Mouse (Mus musculus) thymus, postnatal 10 days (tissue): ENCODE measurements around the gene Hist2h2ab.
"Not testable (repeated sequence)": the region's sequence is repeated elsewhere in the genome, so short reads cannot be mapped to it uniquely, and the experiment has no call there.

Experiments used
- DNase-seq, 2 experiments: peaks; one replicate each; pipeline ENCODE4 v3.0.0; 2021; ENCODE audit warnings: low spot score in 2 of 2

The Hist2h2ab gene

DNA sequence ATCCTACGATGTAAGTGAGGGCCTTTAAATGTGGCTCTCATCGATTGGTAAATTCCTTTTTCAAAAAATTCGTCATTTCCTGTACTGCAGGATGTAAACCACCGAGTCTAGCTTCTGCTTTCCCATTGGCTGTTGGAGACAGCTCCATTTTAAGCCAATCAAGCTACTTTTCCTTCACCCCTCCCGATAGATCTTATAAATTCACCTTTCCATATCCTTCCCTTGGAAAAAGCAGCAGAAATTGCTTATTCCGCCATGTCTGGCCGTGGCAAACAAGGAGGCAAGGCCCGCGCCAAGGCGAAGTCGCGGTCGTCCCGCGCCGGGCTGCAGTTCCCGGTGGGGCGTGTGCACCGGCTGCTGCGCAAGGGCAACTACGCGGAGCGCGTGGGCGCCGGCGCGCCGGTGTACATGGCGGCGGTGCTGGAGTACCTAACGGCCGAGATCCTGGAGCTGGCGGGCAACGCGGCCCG is at the start of gene Hist2h2ab, which contains the start of gene Bola1:
TSS of gene Hist2h2ab (plus strand) at position 205 of the 470 bp plus-strand sequence.
TSS of gene Bola1 (minus strand) at position 49 of the 470 bp plus-strand sequence.
- peak; percentile 68 to 73 for DNase-seq

DNA sequence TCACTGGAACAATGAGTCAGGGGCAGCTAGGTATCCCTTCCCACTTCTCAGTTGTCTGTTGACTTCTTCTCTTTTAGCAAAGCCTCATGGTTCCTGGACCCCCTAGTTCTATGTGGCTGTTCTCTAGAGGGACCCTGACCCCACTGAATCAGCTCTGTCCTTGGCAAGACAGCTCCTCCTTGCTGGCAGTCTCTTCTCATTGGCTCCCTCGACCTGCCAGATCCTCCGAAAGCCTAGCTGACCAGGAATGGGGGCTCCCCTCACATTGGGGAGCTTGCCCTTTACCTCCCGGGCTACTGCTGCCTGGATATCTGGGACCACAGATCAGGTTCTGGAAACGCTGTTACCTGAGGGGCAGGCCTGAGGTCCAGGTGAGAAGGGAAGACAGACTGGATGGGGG is 49.4 kb upstream of the Hist2h2ab start:
- no peak for DNase-seq

DNA sequence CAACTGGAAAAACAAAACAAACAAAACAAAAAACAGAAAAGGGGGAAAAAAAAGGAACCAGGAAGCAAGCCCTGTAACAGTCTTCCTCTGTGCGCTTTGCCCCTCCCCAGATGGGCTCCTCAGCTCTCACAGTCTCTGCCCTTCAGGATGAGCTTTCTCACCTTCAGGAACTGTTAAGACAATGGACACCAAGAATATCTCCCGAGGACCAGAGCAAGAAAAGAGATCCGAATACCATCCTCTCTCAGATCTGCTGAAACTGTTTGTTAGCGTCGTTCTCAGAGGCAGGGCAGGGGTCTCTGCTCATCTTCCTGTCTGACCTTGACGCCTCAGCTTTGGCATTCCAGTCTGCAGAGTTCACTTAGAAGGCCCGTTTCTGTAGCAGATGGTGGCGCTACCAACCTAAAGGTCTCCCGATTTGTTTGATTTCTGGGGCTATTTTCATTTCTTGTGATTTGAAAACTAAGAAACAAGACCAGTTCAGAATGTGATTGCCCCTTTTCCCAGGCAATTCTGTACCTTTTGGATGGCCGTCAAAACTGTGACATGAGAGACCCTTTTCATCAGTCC is 48.6 kb upstream of the Hist2h2ab start:
- peak in 1 of 2 experiments; percentile 23 for DNase-seq

DNA sequence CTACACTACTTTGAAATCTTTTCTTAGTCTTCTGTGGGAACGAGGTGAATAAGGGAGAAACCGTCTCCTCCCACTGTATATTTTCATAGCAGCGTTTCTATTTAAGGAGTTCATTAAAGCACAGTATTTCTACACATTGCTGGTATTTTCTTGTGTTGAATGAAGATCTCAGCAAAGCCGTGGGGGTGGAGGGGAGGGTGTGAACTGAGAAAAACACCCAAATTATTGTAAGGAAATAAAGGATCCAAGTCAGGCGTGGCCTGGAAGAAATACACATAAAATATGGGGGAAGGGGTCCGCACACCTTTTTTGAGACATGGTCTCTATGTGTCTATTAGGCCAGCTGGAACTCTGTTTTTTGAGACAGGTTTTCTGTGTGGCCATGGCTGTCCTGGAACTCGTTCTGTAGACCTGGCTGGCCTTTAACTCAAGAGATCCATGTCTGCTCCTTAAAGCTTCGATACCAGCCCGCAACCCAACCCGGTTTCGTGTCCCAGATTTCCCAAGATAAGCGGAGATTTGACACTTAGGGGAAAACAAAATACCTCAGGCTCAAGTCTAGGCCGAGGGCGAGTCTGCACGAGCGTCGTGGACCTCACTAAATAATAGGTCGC is 48.0 kb upstream of the Hist2h2ab start:
- DNase-seq: no peak

DNA sequence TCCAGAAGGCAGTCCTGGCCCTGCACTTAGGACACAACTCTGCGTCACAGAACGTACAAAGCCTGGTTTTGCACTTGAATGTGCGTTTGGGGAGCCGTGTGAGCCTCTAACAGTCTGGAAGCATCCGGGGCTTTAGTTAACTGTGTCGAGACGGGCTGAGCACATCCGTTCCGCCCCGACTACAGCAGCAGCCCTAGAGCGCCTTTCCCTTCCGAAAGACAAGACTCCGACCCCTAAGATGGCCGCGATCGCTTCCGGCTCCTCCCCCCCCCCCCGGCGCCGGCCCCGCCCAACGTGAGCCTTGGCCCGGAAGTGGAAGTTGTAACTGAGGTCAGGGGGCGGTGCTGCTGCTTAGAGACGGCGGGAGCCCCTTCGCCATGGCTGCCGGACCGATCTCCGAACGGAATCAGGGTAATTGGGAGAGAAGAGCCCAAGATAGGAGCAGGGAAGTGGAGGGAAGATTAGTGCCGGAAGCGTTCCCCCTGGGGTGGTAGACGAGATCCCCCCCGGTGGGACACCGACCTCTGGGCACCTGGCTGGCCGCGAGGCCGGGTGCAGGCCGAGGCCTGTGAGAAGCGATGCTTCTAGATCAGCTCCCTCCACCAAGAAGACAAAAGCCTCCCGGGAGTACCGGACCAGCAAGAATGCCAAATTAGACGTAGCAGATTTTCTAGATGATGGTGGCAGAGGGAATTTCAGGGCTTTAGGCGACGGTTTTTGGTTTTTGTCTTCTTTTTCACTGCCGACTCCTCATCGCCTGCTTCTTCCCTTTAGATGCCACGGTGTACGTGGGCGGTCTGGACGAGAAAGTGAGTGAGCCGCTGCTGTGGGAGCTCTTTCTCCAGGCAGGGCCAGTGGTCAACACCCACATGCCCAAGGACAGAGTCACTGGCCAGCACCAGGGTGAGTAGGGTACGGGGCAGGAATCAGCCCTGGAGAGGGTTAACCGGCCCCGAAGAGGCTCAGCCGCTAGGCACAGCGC is 47.2 kb upstream of the Hist2h2ab start, which contains the start of gene Sf3b4:
TSS of gene Sf3b4 (plus strand) at position 136 of the 982 bp plus-strand sequence.
- peak; percentile 84 to 85 for DNase-seq

DNA sequence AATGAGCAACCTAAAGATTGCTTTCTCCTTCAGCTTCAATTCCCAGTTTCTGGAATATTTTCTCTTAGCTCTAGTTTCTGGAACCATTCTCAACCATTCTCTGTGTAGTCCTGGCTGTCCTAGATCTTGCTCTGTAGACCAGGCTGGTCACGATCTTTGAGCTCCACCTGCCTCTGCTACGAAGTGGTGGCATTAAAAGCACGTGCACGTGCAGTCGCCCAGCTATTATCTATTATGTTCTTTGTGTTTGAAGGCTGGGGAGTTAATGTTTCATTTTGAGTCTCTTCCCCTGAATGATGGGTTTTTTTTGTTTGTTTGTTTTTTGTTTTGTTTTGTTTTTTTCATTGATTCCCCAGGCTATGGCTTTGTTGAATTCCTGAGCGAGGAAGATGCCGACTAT is 46.5 kb upstream of the Hist2h2ab start:
- no peak for DNase-seq

DNA sequence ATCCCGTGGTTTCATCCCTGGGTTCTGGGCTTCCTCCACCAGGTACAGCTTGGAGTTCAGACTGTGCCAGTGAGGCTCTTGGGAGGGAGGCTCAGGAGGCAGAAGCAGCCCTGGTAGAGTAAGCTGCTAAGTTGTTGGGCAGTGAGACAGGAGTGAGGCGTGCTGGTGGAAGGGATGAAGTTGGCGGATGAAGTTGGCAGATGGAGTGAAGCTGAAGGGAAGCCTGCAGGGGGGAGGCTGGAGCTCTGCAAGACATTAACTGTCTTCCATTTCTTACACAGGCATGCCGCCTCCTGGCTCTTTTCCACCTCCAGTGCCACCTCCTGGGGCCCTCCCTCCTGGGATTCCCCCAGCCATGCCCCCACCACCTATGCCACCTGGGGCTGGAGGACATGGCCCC is 45.6 kb upstream of the Hist2h2ab start:
- DNase-seq: not testable (repeated sequence)

DNA sequence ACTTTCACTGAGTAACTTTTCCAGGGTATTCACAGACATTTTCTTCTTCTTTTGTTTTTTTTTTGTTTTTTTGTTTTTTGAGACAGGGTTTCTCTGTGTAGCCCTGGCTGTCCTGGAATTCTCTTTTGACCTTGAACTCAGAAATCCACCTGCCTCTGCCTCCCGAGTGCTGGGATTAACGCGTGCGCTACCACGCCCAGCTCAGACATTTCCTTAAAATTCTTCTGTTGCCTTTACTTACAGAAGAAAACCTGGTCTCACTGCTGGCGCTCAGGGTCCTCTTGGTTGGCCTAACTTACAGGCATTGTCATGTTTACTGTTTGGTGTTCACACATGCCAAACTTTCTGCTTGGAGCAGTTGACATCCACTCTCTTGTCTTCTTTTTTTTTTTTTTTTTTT is 44.4 kb upstream of the Hist2h2ab start:
- DNase-seq: no peak

DNA sequence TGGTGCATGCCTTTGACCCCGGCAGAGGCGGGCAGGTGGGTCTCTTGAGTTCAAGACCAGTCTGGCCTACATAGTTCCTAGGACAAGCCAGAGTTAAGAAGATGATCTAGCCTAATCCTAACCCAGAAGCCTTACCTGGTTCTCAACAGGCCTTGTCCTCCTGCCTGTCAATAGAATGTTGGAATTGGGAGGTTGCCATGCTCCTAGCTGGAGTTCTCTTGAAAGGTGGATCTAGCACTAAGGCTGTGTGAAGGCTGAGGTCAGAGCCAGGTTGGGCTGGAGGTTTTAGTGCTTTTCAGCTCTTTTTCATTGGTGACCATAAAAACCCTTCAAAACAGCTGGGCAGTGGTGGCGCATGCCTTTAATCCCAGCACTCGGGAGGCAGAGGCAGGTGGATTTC is 41.2 kb upstream of the Hist2h2ab start:
- no peak for DNase-seq

DNA sequence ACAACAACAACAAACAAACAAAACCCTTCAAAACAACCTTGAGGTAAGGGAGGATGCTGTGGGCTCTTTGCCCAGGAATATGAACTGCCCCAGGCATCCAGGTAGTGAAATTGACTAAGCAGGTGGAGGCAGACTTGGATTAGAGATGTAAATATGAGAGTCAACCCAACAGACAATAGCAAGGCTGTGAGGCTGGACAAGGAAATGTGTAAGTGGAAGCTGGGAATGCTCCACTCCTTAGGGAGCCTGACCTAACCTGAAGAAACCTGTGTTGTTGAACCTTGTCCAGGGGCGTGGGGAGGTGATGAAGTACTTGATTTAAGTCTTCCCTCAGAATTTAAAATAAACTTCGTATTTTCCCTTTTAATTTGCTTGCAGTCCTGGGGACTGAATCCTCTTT is 40.8 kb upstream of the Hist2h2ab start:
- DNase-seq: no peak

DNA sequence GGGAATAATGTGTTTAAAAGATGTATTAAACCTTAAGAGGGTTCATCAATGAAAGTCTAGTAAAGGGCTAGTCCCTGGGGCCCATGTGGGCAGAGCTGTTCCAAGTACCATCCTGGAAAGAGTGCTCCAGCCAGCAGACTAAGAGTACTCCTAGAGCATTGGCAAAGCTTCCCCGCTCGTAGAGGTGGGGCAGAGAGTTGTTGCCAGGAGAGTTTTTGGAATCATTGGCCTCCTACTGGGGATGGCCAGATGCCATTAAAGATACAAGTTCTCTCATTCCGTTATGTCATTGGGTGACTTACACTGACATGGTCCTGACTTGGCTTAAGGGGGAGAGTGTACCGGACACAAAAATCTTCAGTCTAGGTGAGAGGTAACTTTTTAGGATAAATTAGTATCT is 40.1 kb upstream of the Hist2h2ab start:
- no peak for DNase-seq

DNA sequence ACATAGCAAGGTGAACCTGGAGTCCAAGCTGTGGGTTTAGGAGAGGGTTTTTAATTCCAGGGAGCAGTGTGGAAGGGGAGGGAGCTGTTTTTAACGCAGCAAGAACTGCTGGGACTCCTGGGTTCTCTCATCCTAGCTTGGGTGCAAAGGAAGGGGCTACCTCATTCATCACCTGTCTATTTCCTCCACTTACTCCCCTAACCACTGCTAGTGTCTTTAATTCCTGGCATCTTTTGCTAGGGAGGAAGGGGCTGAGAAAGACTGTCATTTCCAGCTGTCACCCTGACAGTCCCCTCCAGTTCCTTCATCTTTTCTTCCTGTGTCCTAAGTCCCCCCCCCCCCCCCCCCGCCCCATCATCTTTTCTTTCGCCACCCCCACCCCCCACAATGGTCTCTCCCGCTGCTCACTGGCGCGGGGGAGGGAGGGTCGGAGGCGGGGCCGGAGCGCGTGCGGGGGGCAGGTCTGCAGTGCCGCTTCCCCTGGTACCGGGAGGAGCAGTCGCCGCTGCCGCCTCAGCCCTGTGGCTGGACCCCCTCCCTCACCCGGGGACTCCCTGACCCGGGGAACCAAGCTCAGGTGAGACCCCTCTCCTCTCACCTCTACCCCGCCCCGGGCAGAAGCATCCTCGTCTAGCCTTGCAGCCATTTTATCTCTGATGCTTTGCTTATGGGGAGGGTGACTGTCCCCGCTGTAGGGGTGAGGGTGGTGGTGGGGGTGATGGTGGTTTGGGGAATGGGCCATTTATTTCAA is 38.8 kb upstream of the Hist2h2ab start, which contains the start of gene Sv2a:
TSS of gene Sv2a (plus strand) at position 425 of the 751 bp plus-strand sequence.
- peak; percentile 36 to 45 for DNase-seq

DNA sequence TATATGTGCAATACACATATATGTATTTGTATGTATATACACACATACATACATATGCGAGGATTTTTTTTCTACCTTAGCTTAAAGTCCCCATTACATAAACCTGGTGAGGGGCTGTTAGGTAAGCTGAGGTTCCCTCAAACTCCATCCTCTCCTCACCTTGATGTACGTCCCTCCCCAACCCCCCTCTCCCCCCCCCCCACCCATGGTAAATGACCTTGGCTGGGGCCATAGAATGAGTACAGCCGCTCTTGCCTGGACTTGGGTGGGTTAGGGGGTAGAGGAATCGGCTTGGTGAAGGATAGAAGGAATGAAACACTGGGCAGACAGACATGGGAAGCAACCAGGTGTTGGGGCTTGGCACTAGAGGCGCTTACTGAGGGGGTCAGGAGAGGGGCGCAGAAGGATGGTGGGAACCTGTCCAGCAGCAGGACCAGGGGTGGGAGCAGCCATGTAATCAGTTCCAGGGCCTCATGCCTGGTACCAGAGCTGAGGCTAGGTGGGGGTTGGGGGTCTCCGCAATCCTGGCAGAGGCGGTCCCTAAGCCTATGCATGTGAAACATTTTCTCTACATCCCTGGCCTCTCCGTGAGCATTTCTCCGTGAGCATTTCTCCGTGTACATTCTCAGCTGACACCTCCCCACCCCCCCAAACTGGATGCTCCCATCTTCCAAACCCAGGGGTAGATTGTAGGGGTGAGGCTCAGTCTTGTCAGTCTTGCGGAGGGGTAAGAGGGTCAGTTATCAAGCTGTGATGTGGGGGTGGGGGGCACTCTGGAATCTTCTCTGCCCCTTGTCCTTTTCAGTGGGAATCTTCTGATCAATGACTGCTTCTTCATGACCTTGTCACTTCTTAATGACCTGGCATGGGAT is 37.9 kb upstream of the Hist2h2ab start:
- DNase-seq: no peak

DNA sequence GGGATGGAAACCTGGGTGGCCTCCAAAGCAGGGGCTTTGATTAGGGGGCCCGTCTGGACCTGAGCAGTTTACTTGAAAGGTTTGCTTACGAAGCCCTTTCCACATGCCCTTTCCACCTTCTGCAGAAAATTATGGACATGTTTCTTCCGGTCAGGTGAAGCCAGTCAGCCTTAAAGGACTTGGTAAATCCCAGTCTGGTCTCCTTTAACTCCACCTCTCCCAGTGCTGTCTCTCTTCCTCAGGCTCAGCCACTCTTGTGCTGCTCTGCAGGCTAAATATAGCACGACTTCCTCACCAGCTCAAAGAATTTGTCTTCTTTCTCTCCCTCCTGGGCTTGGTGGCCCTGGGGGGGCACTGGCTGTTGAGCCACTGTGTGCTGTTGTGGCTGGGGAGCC is 37.3 kb upstream of the Hist2h2ab start:
- DNase-seq: no peak

DNA sequence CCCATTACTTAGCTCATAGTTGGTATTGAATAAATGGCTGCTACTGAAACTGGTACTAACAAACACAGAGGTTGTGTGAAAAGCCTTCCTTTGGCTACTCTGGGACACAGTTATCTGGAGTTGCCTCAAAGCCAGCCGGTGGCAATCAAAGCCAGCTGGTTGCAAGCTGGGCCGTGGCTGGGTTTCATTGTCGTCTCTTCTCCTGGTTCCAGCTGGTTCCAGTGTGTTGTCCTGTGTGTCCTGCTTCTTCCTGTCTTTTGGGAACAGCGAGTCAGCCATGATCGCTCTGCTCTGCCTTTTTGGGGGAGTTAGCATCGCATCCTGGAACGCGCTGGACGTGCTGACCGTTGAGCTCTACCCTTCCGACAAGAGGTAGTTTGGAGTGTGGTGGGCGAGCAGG is 26.7 kb upstream of the Hist2h2ab start:
- no peak for DNase-seq

DNA sequence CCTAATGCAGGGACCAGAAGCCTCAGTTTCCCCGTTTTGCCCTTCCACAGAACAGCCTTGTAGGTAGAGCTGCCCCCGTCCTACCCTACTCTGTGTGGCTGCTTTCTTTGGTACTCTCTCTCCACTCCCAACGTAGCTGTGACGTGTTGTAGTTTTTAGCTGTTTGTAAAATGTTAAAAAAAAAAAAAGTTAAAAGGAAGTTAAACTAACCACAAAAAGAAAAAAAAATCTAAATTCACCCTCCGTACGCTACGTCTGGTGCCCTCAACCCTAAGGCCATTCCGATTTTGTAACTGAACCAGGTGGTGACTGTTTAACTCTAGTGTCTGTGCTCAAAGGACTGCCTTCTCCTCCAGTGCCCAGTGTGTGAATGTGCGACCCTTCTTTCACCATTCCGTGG is 24.7 kb upstream of the Hist2h2ab start:
- no peak for DNase-seq

DNA sequence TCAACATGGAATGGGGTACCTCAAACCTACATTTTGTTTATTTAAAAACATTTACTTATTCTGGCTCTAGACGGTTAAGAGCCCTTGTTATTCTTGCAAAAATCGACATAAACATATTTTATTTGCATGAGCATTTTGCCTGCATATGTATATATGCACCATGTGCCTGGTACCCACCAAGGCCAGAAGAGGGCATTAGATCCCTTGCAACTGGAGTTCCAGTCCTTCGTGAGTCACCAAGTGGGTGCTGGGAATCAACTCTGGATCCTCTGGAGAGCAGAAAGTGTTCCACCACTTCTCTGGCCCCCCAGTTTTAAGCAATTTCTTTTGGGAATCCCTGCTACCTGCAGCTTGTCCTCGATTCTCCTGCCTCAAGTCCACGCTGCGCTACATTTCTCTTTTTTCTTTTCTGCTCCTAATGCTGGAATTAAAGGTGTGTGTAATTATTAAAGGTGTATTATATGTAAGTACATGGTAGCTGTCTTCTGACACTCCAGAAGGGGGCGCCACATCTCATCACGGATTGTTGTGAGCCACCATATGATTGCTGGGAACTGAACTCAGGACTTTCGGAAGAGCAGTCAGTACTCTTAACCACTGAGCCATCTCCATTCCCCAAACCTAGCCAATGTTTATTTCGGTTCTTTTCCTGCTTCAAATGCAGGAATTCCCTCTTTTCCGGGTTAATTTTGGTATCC is 23.9 kb upstream of the Hist2h2ab start:
- DNase-seq: peak in 1 of 2 experiments; percentile 26

DNA sequence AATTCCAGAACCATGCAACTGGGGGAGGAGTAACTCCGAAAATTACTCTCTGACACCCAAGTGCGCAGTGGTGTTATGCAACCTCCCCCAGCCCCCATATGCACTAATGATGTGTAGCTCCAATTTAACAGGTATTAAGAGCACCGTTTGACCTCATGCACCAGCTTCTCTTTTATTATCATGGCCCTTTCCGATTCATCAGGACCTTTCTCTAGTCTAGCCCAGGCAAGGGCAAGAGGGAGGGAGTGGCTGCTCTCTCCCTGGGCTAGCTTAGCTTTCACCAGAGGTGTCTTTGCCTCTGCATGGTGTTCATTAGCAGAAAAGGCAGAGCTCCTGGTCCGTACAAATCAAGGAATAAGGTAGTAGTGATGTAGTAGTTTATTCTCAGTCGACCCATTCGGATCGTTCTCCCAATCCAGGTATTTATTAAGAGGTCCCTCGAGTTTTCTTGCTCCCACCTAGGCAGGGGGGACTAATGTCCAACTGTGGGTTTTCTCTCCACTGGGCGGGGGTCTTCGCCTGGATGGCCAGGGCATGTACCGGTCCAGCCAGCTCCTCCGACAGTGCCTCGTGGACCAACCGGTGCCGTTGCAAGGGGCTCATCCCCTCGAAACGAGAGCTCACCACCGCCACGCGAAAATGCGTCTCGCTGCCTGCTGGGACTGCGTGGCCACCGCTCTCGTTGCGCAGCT is 23.1 kb upstream of the Hist2h2ab start:
- DNase-seq: peak in 1 of 2 experiments; percentile 24

DNA sequence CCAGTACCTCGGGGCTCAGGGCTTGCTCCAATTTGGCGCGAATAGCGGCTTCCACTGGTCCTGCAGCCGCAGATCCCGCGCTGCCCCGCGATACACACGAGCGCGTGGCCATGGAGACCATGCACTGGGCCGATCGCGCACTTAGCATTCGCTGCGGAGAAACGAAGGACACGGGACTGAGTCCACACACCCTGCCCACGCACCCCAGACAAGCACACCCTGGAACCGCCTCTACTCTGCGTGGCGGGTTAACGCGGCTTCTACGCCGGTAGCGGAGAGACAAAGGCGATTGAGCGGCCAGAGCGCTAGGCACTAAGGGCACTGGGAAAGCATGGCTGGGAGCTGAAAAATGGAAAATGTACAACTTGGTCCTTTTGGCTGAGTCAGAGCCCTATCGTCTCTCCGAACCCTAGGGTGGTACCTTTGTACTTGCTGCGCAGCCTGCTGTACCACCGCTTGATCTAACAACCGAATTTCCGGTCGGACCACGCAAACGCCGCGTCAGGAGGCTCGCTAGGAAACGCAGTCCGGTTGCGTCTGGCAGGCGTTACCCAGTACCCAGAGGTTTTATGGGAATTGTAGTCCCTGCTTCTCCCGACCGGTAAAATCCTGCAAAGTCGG is 22.4 kb upstream of the Hist2h2ab start:
- peak; percentile 75 to 79 for DNase-seq
